Mouse (Mus musculus) small intestine, adult 2 months (tissue): ENCODE measurements around the gene Gm7029.

Experiments
- CTCF ChIP-seq: fragments of 200-500 bp; IDR thresholded peaks from 2 replicates; pipeline ENCODE4 v1.5.1; 2012; ENCODE audit warnings: low read depth, mild to moderate bottlenecking, control low read depth, inconsistent platforms, low read length, moderate library complexity, mixed read lengths; ENCODE audit not compliant: insufficient replicate concordance, insufficient read length; ENCODE audit errors: extremely low read depth
- POLR2A ChIP-seq: fragments of 200-500 bp; IDR thresholded peaks from 2 replicates; pipeline ENCODE4 v1.6.1; 2012; ENCODE audit warnings: low read depth, mild to moderate bottlenecking, control low read depth, inconsistent platforms, low read length, moderate library complexity

DNA sequence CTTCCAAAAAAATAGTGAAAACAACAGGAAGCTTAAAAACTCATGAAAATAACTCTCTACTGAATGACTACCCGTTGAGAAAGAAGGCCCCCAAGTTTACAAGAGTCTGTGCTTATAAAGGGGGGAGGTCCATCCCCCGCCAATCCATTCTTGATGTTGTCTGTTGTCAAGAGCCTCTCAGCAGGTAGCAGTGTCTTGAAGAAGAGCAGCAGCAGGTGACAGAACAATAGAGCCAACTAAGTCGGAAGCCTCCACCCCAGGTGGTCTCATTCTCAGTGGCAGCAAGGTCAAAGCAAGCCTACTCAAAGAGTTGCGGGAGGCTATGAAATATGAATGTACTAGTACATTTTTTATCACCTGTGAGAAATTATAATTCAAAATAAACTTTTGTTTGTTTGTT is 15.8 kb upstream of the Gm7029 start:
- TF ChIP-seq CTCF (no peak), POLR2A (no peak)
